Mouse (Mus musculus): ENCODE measurements around the gene Slc27a4. TPM values are rescaled to one million over a fixed set of nuclear protein-coding genes. Genes with fewer than 3 reads are reported as not detected.

The Slc27a4 gene
- polyA plus RNA-seq, 1 experiment from 2014 or later: 45.9 TPM

- H3K4me3 ChIP-seq: no peak overlapping the region
- no peak overlapping the region for H3K4me2 ChIP-seq
- no peak overlapping the region for H3K27ac ChIP-seq
Measured at GRCm38 (mm10) chr2:29849841-29850480, 47.5 kb downstream of the Slc27a4 start.

GRCm38 (mm10) chr2:29852957-29853485 is 50.6 kb downstream of the Slc27a4 start:
- Histone ChIP-seq H3K4me3 (no peak overlapping the region), H3K9ac (no peak overlapping the region), H3K27ac (no peak overlapping the region), H3K4me1 (peaks cover 15% of the 10 kb centered on the region), H3K27me3 (replicated peaks) (no peaks in the 10 kb centered on the region), H3K4me2 (no peak overlapping the region), H3K9me3 (no peaks in the 10 kb centered on the region), H3K36me3 (replicated peaks) (no peaks in the 10 kb centered on the region)
- ATAC-seq (replicated peaks): no peak
- WGBS: 5% methylated on average over 4 of the region's 4 CpGs

More at GRCm38 (mm10) chr2:29849841-29850480, 47.5 kb downstream of the Slc27a4 start:
- Histone ChIP-seq H3K9me3 (no peaks in the 10 kb centered on the region), H3K4me1 (peaks cover 20% of the 10 kb centered on the region), H3K27me3 (replicated peaks) (no peaks in the 10 kb centered on the region), H3K36me3 (replicated peaks) (no peaks in the 10 kb centered on the region), H3K9ac (no peak overlapping the region)
- ATAC-seq (replicated peaks): no peak
- 46% methylated on average over 5 of the region's 5 CpGs for WGBS

GRCm38 (mm10) chr2:29853736-29854135 is 51.3 kb downstream of the Slc27a4 start:
- H3K36me3 ChIP-seq (replicated peaks): no peaks in the 10 kb centered on the region
- H3K27ac ChIP-seq: no peak overlapping the region
- ATAC-seq (replicated peaks): no peak
- H3K4me2 ChIP-seq: no peak overlapping the region
- whole genome bisulfite sequencing: 54% methylated on average over 5 of the region's 5 CpGs
- peaks cover 15% of the 10 kb centered on the region for H3K4me1 ChIP-seq
- H3K9ac ChIP-seq: no peak overlapping the region
- H3K9me3 ChIP-seq: no peaks in the 10 kb centered on the region
- no peak overlapping the region for H3K4me3 ChIP-seq
- H3K27me3 ChIP-seq (replicated peaks): no peaks in the 10 kb centered on the region

- ATAC-seq (replicated peaks): no peak
- no peak overlapping the region for H3K9ac ChIP-seq
- no peaks in the 10 kb centered on the region for H3K36me3 ChIP-seq (replicated peaks)
- peaks cover 15% of the 10 kb centered on the region for H3K4me1 ChIP-seq
- H3K27me3 ChIP-seq (replicated peaks): no peaks in the 10 kb centered on the region
- 42% methylated on average over 10 of the region's 10 CpGs for WGBS
- no peaks in the 10 kb centered on the region for H3K9me3 ChIP-seq
- no peak overlapping the region for H3K4me3 ChIP-seq
- no peak overlapping the region for H3K27ac ChIP-seq
- H3K4me2 ChIP-seq: no peak overlapping the region
Measured at GRCm38 (mm10) chr2:29855585-29856210, 53.3 kb downstream of the Slc27a4 start.

- Histone ChIP-seq H3K27me3 (replicated peaks) (no peaks in the 10 kb centered on the region), H3K27ac (peak overlapping the region; percentile 55; the same call in 1 of the 2 replicates), H3K4me3 (no peak overlapping the region), H3K9me3 (no peaks in the 10 kb centered on the region), H3K4me2 (no peak overlapping the region), H3K4me1 (peaks cover 15% of the 10 kb centered on the region), H3K9ac (peak overlapping the region; percentile 12; the same call in 1 of the 2 replicates), H3K36me3 (replicated peaks) (no peaks in the 10 kb centered on the region)
- no peak for ATAC-seq (replicated peaks)
- WGBS: 6% methylated on average over 19 of the region's 19 CpGs
Measured at GRCm38 (mm10) chr2:29856451-29857260, 54.2 kb downstream of the Slc27a4 start.

- H3K4me1 ChIP-seq: peaks cover 15% of the 10 kb centered on the region
- H3K4me3 ChIP-seq: no peak overlapping the region
- no peak overlapping the region for H3K9ac ChIP-seq
- no peaks in the 10 kb centered on the region for H3K27me3 ChIP-seq (replicated peaks)
- no peak overlapping the region for H3K27ac ChIP-seq
- 39% methylated on average over 2 of the region's 2 CpGs for WGBS
- H3K4me2 ChIP-seq: no peak overlapping the region
- no peaks in the 10 kb centered on the region for H3K36me3 ChIP-seq (replicated peaks)
- no peaks in the 10 kb centered on the region for H3K9me3 ChIP-seq
- no peak for ATAC-seq (replicated peaks)
Measured at GRCm38 (mm10) chr2:29857341-29857740, 54.9 kb downstream of the Slc27a4 start.

- Histone ChIP-seq H3K36me3 (replicated peaks) (no peaks in the 10 kb centered on the region), H3K9ac (no peak overlapping the region), H3K27ac (no peak overlapping the region), H3K27me3 (replicated peaks) (no peaks in the 10 kb centered on the region), H3K4me3 (no peak overlapping the region), H3K4me2 (no peak overlapping the region), H3K9me3 (no peaks in the 10 kb centered on the region), H3K4me1 (peaks cover 12% of the 10 kb centered on the region)
- no peak for ATAC-seq (replicated peaks)
- 66% methylated on average over 5 of the region's 5 CpGs for WGBS
Measured at GRCm38 (mm10) chr2:29857967-29858366, 55.5 kb downstream of the Slc27a4 start.

- H3K27ac ChIP-seq: no peak overlapping the region
- H3K4me2 ChIP-seq: no peak overlapping the region
- H3K4me3 ChIP-seq: no peak overlapping the region
- ATAC-seq (replicated peaks): no peak
- H3K27me3 ChIP-seq (replicated peaks): no peaks in the 10 kb centered on the region
- no peaks in the 10 kb centered on the region for H3K9me3 ChIP-seq
- H3K9ac ChIP-seq: no peak overlapping the region
- H3K4me1 ChIP-seq: peaks cover 12% of the 10 kb centered on the region
- no peaks in the 10 kb centered on the region for H3K36me3 ChIP-seq (replicated peaks)
- 11% methylated on average over 5 of the region's 5 CpGs for WGBS
Measured at GRCm38 (mm10) chr2:29858748-29859473, 56.5 kb downstream of the Slc27a4 start.

GRCm38 (mm10) chr2:29865125-29865524 is 62.7 kb downstream of the Slc27a4 start:
- WGBS: 84% methylated on average over 4 of the region's 4 CpGs
- ATAC-seq (replicated peaks): no peak
- Histone ChIP-seq H3K36me3 (replicated peaks) (no peaks in the 10 kb centered on the region), H3K9me3 (no peaks in the 10 kb centered on the region), H3K4me3 (no peak overlapping the region), H3K27me3 (replicated peaks) (no peaks in the 10 kb centered on the region), H3K9ac (no peak overlapping the region), H3K27ac (no peak overlapping the region), H3K4me1 (peaks cover 16% of the 10 kb centered on the region), H3K4me2 (no peak overlapping the region)

All from midbrain, embryonic 15.5 days (tissue).